Mouse (Mus musculus) embryonic stem cell, embryonic (primary cell): ENCODE measurements around the gene Psme1.

ENCODE experiments used
- CTCF ChIA-PET, 4 experiments: fragments of 300-600 bp in 2 of 4; fragments of 350-600 bp in 2 of 4; sonication (Branson Sonifier 250); formaldehyde crosslinking; loops; one replicate each; lab custom pipeline; 2022; ENCODE audit warnings: inconsistent platforms in 2 of 4; lab: Charles Lee
- POLR2A ChIA-PET, 4 experiments: fragments of 300-600 bp in 2 of 4; fragments of 350-600 bp in 2 of 4; sonication (Branson Sonifier 250); formaldehyde crosslinking; loops; one replicate each; lab custom pipeline; 2022; ENCODE audit warnings: antibody characterized with exemption in 4 of 4, inconsistent platforms in 1 of 4; lab: Charles Lee

Gene Psme1

GRCm38 (mm10) chr14:55628077-55628827 is 50.3 kb downstream of the Psme1 start:
- ChIA-PET CTCF (interaction anchor here (0.6 to 2.0 kb wide), 16 partner anchors 11 to 507 kb away, joined by 3 to 9 read pairs (median 4); partner anchors contain the start of genes Mdp1 (in 2 of the 4) and Rec8 (in 2 of the 4)), POLR2A (interaction anchor here in 3 of 4 experiments (0.7 to 2.2 kb wide), 16 partner anchors 9 to 245 kb away, joined by 3 to 7 read pairs (median 4); partner anchors contain the start of genes Gmpr2 (in 2 of the 3), Nedd8 (in 2 of the 3), Rnf31 (in 2 of the 3) and A730061H03Rik (in 1 of the 3))

DNA sequence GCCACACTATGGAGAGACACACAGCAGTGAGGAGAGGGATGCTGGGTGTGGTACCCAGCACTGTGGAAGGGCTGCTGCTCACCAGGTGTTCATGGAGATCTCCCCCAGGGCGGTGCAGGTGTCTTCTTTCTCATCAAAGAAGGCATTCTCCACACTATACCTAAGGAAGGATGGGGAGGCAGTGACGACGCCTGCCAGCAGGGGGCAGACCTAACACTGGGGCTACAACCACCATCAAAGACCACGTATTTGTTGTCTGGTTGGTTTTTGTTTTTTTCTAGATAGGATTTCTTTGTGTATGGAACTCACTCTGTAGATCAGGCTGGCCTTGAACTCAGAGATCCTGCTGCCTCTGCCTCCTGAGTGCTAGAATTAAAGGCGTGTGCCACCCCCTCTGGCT is 51.4 kb downstream of the Psme1 start:
- ChIA-PET CTCF (interaction anchor here in 3 of 4 experiments (1.3 to 1.7 kb wide), 5 partner anchors 12 to 114 kb away, joined by 3 to 9 read pairs (median 6); partner anchors contain the start of genes Mdp1 (in 2 of the 3) and Rec8 (in 2 of the 3)), POLR2A (interaction anchor here in 3 of 4 experiments (0.7 to 2.2 kb wide), 14 partner anchors 10 to 69 kb away, joined by 3 to 7 read pairs (median 4); partner anchors contain the start of genes Gmpr2 (in 2 of the 3), Nedd8 (in 2 of the 3), Rnf31 (in 2 of the 3) and A730061H03Rik (in 1 of the 3))
